Mouse (Mus musculus) olfactory bulb, adult 2 months (tissue): Measurements from ENCODE around the gene Tmem214.

Experiments used
- CTCF ChIP-seq: fragments of 200-500 bp; IDR thresholded peaks from 2 replicates; pipeline ENCODE4 v1.5.1; 2012; ENCODE audit warnings: low read depth, mild to moderate bottlenecking, low read length, moderate library complexity; ENCODE audit not compliant: insufficient read depth
- POLR2A ChIP-seq: fragments of 200-500 bp; IDR thresholded peaks from 2 replicates; pipeline ENCODE4 v1.6.1; 2012; ENCODE audit warnings: mild to moderate bottlenecking, low read depth, low read length, moderate library complexity; ENCODE audit not compliant: insufficient read depth

DNA sequence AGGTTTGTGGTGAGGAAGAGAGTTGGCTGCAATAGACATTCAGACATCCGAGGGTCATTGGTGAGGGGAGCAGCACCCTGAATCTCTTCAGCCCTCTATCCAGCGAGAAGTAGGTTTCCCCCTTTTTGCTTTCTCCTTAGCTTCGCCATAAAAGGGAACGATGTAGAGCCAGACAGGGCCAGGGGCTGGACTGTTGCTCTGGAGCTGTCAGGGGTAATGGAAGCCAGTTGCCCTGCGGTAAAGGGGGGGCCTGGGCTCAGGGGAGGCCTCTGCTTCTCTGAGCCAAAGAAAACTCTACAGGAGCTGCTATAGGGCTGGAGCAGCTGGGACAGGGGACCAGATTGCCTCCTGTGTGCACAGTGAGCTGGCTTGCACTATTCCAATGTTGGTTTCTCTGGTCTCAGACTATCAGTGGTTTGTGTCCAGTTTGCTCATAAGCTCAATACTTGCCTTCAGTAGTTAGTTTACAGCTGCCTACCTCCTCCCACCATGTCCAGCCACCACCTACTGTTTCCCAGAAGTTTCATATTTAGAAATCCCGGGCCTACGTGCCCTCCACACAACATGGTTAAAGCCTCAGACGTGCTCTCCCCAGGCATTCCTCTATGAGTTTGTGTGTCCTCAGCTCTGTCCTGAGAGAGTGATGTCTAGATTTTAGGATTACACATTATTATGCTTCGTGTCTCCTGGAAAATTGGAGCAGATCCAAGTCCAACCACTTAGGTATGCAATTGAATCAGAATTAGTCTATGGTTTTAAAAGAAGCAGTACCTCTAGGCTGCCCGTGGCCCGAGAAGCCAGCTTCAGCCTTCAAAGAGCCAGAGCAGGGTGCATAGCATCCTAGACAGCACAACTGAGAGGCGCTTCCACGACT is 40.9 kb downstream of the Tmem214 start:
- TF ChIP-seq CTCF, result no peak
- no peak for TF ChIP-seq POLR2A
